Mouse (Mus musculus) urinary bladder, adult 18-20 months (tissue): ENCODE measurements at regions not wholly inside any gene's neighbourhood (a gene's known extent, or its start where the extent isn't known, plus 50 kb on each side); places are given as distances from the start of the nearest gene placed in this dataset.

Experiments used
- DNase-seq, 2 experiments: peaks; one replicate each; pipeline ENCODE4 v3.0.0; 2022; ENCODE audit warnings: low spot score in 2 of 2, mixed read lengths in 2 of 2

DNA sequence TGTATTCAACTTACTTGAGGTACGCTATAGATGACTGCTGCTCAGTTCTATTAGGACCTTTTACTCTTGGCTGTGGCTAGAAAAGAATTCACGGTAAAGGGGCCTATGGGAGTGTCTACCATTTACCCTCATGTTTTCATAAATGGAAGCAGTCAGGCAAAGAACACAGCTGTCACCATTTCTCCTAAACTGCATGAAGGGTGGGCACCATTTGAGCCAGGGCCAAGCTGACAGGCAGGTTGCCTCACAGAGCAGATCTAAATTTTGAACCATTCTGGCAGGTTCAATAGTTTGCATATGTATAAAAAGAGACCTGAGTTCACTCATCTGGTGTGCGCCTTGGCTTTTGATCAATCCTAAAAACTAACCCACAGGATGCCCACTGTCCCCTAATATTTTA is 410.3 kb downstream of the Rwdd3 start:
- DNase-seq = no peak

DNA sequence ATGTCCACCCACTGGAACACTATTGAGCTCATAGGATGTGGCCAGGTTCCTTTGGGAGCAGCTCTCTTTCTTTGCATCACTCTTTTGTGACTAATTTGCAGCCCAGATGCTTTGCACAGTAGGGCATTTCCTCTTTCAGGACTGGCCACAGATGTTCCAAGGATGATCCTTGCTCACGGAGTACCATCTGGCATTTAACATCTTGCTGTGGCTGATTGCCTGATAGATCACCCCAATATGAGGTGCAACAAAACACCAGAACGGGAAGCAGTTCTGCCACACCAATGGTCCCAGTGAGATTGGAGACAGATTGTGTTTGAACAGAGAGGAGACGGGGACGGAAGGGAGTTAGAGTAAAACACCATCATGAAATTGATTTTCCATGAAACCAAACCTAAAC is 423.0 kb downstream of the Rwdd3 start:
- DNase-seq = no peak

DNA sequence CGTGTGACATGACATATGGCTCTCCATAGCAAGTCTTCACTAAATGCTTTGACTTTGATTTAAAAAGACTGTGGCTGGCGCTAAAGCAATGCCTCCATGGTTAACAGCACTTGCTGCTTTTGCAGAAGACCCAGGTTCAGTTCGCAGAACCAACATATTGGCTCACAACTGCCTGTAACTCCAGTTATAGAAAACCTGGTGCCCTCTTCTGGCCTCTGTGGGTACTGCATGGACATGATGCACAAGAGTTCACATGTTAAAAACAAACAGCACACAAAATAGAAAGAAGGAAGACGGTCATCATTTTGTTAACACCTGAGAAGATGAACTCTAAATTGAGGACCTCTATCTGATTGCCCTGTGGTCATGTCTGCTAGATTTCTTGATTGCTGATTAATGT is 423.8 kb downstream of the Rwdd3 start:
- DNase-seq = peak in 1 of 2 experiments; percentile 3

DNA sequence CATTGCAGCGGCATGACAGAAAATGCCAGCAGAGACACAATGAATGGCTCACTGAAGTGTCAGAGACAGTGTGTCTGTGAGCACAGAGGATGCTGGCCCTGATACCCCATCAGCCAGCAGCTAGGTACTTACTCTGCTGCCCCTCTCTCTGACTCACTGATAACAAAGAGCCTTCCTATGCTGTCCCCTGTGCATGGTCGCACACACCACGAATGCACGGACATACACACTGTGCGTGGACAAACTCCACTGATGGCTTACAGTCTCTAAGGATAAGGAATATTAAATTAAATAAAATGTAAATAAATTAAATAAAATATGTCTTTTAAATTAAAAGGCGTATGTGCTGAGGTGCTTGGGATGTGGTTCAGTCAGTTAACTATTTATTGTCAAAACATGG is 438.2 kb downstream of the Rwdd3 start:
- DNase-seq = no peak

DNA sequence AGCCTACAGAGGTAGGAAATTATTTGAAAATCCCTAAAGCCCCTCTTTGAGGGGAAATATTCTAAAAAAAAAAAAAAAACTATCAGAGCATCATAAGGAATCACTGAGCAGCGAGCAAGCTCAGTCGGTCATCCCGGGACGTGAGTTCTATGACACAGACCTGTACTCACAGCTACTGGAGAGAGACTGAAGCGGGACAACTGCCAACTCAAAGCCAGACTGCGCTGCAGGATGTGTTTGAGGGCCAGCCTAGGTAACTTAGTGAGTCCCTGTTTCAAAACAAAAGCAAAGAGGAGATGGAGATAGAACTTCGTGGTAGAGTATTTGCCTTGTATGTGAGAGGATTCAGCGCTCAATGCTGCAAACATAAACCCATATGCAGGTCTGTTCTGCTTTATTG is 439.1 kb downstream of the Rwdd3 start:
- no peak for DNase-seq

DNA sequence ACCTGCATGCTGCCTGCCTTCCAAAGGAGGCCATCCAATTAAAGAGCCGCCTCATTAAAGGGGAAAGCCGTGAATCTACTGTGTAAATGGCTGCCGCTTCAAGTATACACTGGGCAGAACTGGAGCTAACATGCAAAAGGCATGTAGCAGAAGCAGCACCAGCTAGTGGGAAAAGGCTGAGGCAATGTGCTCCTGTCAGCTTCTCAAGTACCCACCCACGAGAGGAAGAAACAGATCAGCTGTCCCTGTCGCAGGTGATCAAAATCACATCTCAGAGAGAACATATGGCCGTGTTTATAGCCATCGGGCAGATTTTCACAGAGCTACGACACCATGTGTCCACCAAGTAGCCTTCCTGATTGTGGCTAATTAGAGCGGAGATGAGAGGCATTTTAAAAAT is 440.2 kb downstream of the Rwdd3 start:
- no peak for DNase-seq

DNA sequence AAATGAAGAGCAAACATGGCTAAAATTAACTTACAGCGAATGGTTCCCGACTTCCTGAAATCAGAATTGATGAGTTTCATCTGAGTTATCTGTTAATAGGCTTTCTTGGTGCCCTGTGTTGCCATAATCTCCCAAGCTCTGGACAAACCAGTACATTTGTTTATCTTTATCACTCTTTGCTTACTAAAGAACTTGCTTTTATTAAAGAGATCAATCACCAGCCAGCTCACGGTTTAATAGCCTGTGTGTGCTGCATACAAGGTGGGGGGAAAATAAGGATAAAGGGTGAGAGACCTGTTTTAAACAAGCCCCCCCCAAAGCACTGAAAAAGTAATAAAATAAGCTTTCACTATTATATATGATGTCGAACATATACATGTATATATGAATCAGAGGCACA is 441.3 kb downstream of the Rwdd3 start:
- DNase-seq = no peak

DNA sequence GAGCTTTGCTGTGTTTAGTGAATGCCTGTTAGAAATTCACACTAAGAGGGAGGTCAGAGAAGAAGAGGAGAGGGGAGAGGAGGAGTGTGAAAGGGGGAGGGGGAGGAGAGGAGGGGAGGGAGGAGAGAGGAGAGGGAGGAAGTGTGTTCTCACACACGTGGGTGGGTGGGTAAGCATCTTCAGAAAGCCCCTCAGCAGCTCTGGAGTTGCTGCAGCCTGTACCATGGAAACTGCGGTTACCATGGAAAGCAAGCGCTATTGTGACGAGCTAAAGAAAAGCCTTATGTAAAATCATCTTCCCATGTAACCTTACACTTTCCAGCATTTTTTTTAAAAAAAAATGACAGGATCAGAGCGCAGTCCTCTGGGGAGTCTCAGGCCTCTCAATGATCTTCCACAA is 441.8 kb downstream of the Rwdd3 start:
- no peak for DNase-seq

DNA sequence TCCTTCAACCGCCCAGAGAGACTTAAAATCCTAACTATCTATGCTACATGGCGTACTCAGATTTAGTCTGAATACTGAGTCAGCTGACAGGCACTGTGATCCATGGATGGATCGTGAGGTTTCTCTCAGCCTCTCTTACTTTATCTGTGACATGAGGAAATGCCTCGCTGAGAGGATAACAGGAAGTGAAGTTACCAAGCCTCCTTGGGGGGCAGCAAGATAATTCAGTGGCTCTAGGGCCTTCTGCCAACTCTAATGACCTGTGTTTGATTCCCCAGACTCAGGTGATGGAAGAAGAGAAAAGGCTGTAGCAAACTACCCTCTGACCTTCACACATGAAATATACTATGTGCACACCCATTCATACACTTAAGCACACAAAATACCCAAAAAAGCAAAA is 486.3 kb downstream of the Rwdd3 start:
- no peak for DNase-seq

DNA sequence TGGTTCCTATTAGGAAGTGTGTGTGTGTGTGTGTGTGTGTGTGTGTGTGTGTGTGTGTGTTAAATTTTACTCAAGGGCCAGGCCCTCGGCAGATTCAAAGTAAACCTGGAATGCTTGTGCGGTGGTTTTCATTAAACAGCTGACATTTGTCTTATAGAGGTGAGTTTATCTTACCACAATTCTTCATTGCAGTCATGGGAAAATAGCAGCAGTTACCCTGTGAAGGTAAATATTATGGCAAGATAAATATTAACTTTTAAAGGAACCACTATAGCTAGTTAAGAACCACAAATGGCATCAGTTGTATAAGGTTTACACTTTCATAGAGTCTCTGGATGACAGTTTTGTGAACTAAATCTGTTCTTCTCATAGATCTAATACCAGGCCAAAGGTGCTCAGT is 495.6 kb downstream of the Rwdd3 start:
- no peak for DNase-seq

DNA sequence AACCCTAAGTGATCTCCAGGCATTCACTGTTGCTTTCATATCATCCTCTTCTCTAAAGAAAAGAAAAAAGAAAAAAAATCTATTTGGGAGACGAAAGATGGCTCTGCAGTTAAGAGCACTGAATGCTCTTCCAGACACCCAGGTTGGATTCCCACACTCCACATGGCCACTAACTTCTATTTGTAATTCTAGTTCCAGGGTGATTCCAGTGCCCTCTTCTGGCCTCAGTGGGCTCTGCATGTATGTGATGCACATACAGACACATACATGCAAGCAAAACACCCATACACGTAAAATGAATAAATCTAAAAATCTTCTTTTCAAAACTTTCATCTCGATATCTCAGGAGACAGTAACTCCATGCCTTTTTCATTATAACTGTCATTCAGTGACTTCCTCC is 502.8 kb downstream of the Rwdd3 start:
- DNase-seq = no peak

DNA sequence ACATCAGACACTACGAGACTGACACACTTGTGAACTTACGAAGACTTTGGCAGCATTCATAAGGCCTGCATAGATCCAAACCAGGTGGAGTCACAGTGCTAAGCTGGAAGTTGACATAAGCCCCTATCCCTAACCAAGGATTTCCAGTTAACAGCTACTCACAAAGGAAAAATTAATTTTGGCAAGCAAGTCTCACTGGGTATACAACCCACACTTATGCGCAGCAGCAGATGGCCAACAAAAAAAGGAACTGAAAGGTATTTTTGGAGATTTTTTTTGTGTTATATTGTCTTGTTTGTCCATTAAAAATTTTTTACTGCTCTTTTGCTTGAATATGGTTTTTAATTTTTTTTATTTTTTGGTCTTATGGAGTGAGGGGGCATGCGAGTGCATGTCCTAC is 509.0 kb downstream of the Rwdd3 start:
- DNase-seq = no peak

DNA sequence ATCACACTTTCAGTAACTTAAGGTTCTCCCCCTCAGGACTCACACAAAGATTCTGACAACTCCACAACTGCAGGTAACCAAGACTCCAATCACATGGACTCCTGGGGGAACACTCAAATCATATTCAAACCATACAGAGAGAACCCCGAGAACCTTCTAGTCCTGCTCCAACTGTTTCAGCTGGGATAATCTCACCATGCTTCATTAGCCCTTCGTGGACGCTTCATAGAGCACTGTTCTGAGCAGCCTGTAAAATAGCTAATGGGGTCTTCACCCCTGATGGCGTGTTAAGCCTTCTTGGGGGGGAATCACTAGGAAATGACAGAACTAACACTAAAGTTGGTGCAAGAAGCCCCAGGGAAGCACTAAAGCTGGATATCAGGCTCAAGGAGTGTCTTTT is 510.7 kb downstream of the Rwdd3 start:
- no peak for DNase-seq

DNA sequence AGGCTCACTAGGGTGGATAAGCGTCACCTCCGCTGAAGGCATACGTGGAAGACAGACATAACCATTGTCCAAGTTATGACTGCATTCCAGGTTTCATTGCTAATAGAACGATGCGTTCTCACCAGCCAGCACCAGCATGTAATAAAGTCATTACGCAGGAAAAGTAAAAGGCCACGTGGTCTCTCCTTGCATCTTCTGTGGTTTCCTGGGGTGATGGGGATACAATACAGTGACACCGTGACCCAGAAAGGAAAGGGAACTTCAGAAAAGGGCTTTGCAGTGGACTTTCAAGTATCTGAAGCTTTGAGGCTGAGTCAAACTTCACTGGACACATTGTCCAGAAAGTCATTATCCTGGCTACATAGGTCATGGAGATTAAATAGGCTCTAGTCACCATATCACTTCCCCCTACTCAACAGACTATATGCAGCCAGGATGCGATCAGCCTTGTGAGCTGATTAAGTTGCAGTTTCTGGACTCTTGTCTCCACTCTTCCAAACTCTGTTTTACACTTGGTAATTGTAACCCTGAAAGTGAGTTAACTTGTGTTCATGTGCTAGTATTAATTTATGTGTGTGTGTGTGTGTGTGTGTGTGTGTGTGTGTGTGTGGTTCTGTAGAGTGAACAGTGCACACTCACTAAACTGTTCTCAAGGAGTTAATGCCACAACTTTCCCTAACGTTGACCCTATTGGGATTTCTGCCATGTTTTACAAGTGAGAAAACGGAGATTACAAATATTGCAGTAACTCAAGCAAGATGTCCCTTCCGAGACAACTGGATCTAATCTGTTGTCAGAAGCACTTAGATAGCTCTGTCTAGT is 522.2 kb downstream of the Rwdd3 start:
- no peak for DNase-seq

DNA sequence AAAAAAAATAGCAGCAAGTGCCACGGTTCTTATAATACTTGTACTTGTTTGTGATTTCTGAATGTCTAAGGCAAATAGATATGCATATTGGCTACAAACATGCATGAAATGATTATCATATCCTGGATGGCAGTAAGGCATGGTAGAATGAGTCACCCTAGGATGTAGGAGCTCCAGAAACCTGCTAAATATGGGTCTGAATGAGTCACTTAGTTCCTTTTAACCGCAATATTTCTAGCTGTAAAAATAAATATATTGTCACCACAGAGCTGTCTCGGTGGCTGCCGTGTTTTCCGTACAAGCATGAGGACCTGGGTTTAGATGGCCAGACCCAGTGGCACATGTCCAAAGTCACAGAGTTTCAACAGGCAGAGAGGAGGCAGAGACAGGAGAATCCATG is 523.1 kb downstream of the Rwdd3 start:
- no peak for DNase-seq

DNA sequence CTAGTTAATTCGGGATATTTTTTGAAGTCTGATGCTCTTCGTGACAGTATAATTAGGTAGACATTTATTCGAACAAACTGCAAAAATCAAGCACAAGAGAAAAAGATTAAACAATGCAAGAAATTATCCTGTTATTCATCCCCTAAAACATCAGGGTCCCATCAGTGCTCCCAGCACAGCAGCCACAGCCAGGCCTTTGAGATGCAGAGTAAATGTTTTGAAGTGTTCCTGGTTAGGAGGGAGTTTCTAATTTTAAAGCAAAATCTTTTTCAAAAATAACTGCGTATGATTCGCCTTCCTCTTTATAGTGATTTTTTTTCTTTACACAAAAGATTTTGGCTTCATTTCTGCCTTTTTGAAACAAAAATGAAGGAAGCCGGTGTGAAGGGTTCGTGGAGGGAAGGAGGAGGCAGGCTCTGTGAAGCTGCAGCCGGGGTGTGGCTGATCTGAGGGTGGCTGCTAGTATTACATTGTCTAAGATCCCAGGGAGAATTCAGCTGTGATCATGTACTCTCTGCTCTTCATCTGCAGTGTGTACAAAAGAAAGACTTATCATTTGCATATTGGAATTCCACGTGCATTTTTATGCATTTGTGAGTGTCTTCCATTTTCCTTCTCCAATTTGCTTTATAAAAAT is 534.7 kb downstream of the Rwdd3 start:
- DNase-seq = no peak

DNA sequence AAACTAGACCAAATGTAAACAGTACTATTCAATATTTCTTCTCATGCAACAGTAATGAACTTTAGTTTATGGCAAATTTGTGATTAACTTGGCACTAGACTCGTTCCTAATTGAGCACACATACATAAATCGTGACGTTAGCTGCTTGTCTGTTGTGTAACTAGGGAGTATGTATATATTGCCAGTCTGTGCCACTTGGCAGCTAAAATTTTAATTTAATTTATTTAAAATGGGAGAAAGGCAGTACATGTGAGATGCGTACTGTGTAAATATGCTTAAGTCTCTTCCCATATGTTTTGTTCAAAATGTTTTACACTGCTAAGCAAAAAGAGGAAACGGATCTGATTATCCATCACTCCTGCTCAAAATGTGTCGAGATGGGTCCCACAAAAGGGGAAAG is 553.1 kb downstream of the Rwdd3 start:
- DNase-seq = no peak

DNA sequence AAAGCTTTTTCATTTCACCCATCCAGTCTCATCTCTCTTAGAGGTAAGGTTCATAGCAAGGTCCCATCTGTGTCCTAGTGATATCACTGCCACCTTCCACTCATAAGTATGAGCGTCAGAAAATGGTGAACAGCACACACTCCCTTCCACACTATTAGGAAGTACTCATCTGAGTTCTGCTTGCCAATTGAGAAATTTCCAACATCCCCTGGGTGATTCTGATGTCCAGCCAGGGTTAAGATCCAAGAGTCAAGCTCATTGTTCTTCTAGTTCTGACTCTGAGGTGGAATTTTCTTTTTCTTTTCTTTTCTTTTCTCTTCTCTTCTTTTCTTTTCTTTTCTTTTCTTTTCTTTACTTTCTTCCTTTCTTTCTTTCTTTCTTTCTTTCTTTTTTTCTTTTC is 577.3 kb downstream of the Rwdd3 start:
- DNase-seq = no peak

DNA sequence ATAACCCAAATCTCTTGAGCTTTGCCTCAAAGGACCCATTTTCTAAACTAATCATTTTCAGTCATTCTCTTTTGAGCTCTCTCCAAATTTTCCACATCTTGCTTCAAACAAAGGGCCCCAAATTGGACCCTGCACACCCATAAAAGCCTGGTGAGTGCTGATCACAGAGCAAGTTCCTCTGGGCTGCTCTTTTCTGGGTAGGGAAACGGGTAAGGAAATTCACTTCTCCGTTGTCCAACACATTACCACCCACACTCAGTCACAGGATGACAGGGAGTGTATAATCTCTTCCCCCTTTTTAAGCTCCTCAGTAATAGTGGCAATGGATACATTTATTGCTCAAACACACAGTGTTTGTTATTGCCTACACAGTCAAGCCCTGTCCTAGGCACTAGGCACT is 580.3 kb downstream of the Rwdd3 start:
- no peak for DNase-seq

DNA sequence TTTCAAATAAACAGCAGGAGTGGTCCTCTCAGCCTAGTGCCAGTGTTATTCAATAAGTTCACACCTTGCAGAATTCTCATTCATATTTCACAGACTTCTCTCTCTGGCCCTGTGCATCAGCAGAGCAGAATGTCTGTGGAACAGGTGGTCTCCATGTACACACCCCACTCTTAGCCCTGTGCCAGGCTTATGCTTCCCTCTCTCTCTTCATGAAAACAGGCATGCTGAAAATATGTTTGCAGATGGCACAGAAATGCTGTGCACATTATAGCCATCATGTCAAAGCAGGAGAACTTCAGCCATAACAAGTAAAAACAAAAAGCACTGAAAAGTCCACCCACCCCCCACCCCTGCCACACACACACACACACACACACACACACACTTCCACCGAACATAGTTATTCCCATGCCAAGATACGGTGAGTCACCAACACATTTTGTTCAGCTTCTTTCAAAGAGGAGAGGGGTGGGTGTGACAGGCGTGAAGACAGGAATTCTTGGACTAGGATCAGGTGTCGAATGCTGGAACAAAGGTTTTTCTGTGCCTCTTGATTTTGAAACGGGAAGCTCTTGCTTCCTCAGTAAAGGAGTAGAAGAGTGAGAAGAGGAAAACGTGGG is 600.6 kb downstream of the Rwdd3 start:
- DNase-seq = no peak

DNA sequence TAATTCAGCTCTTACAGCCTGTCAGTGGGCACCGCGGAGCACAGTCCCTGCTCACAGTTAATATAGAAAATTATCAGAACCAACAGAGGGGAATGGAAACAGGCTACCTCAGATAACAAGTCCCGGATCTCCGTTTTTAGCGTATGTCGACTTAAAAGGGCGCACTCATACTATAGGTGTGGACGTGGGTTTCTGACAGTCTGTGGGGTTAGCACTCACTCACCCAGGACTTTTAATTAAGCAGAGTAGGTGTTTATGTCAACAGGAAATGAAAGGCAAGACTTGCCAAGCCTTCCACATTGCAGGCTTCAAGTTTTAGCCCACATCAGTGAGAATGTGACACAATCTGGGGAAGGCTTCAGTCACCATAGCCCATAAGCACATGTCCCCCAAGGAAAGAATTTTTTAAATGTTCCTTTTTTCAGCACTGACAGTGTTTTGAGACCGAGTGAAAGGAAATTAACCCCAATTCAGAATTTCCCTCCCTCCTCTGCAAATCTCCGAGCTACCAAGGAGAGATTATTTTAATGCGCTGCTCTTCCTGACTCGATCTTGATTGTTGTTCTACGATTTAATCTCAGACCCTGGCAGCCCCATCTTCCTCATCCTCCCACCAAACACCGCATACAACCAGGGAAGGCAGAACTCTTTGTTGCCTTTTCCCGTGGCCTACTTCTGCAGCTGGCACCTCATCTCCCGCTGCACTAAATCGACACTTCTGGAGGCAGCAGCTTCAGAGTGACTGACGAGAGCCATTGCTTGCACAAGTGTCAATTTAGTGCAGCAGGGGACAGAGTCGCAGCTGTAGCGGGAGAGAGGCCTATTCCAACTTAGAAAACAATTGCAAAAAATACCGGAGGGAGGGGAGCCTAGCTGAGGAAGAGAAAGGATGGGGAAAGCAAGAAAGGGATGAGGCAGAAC is 629.7 kb downstream of the Rwdd3 start:
- no peak for DNase-seq

DNA sequence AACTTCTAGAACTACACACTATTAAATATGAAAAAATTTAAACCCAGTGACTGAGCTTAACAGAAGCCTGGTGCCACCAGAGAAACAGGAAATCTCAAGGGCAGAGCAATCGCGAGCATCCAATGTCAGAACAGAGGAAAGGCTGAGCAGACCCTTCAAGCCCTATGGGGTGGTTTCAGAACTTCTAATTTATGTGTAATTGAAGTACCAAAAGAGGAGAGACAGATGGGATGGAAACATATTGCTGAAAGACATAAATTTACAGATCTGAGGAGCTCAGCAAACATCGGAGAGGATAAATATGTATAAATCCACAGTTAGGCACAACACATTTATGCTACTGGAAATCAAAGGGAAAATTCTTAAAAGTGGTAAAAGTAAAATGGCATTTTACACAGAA is 637.6 kb downstream of the Rwdd3 start:
- DNase-seq = no peak
